Mouse (Mus musculus) lung, postnatal 10 days (tissue): ENCODE measurements around the gene Cnbp.

Experiments
- DNase-seq: peaks from one replicate; pipeline ENCODE4 v3.0.0; 2021

Gene Cnbp

GRCm38 (mm10) chr6:87850900-87851614, at the start of gene Cnbp:
Gene Cnbp (minus strand): TSS chr6:87851106.
- DNase-seq: peak; percentile 98

- DNase-seq: no peak
These were observed 47.1 kb upstream of the Cnbp start for GRCm38 (mm10) chr6:87898028-87898427.

- DNase-seq: no peak
These were observed 43.0 kb upstream of the Cnbp start for GRCm38 (mm10) chr6:87893931-87894330.

DNA sequence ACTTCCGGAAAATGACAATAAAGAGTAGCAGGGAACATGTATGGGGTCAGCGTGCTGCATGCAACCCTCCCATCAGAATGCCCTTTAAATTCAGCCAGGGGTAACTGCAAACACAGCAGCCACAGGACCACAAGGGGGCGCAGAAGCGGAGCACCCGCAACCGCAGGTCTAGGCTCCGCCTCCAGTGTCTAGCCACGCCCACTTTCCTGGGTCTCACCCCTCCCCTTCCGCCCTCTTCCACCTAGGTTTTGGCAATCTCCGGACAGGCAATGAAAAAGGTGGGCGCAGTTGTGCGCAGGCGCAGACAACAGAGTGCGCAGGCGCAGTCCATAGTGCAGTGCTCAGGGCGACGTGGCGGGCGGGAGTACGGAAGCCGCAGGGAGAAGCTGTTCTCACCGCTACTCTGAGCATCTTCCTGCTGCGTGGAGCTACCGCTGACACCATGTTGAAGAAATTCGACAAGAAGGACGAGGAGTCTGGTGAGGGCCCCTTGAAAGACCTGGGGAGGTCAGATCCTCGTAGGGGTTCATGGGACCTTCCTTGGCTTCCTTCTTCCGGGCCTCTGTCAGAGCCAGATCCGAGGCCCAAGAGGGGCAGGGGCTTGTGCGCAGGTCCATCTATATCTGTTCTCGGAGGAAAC, 36.8 kb upstream of the Cnbp start, which contains the start of gene Copg1:
Gene Copg1, plus strand, starts transcription at position 221 of the 640 bp plus-strand sequence.
- DNase-seq: peak; percentile 100

DNA sequence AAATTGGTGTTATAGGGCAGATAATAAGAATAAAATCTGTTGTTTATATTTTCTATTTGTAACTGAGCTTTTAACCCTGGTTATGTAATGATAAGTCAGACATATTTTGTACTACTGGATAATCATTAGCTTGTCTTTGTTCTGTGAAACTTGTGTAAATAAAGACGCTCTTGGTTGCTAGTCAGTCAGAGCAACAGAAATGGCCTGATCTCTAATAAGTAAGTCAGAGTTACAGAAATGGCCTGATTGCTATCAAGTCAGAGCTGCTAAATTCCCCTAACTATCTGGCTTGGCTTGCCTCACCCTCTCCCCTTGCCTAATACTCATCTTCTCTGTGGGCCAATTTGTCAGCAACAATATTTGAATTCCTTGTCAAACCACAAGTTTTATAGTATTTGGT, 35.8 kb upstream of the Cnbp start:
- DNase-seq: no peak

GRCm38 (mm10) chr6:87882816-87883215, 31.9 kb upstream of the Cnbp start:
- DNase-seq: peak; percentile 22

- no peak for DNase-seq
These were observed 31.3 kb upstream of the Cnbp start for GRCm38 (mm10) chr6:87882221-87882620.

- DNase-seq: no peak
These were observed 28.7 kb upstream of the Cnbp start for GRCm38 (mm10) chr6:87879628-87880027.

DNA sequence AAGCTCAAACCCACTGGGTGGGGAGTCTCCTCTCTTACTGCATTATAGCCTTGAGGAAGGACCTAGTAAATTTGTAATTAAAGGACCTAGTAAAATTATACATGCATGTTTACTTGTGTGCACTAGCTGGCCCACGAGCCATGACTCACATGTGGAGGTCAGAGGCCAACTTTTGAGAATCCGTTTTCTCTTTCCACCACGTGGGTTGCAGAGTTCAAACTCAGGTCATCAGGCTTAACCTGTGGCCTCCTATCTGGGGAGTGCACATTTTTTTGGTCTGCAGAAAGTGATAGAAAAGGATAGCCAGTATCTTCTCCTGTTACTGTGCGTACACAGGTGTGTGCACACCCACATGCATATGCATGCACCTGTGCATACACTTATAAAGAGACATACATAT, 28.1 kb upstream of the Cnbp start:
- DNase-seq: no peak

DNA sequence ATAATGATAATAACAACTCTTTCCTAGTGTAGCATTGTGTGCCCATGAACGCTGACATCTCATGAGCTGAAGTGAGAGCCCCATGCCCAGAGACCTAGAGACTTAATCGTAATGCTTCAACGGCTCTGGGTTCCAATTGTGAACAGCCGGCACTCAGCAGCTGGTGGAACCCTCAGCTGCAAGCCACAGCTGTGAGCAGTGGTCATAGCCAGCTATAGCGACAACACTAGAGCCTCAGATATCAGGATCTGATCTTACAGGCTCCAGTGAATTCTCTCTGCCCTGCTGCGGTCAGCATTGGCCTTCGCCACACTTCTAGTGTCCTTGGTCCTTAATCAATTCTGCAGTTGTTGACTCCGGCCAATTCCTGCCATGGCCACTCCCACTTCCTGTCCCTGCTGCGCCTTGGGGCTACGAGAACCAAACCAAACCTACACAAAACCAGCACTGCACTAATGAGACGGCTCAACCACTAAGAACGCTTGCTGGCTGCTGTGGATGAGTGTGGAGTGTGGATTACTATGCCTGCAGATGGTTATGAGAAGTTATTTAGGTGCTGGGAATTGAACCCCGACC, 25.2 kb upstream of the Cnbp start:
- peak; percentile 73 for DNase-seq

- DNase-seq: no peak
These were observed 24.7 kb upstream of the Cnbp start for GRCm38 (mm10) chr6:87875562-87875961.

DNA sequence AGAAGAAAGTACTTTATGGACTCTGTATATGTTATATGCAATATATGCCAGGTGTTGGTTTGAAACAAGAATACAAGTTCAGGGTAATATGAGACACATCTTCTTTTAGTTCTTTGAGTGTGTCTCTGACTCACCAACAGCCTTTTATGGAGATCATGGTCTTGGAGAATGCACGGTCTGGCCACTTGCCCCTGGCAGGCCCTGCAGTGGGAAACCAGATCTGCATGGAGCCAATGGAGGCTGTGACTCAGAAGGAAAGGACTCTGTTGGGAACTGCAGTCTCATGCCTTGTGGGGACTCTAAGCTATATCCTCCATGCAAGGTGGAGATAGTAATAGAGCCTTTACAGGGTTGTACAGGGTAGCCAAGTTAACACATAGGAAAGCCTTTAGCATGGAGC, 24.2 kb upstream of the Cnbp start:
- peak; percentile 34 for DNase-seq

DNA sequence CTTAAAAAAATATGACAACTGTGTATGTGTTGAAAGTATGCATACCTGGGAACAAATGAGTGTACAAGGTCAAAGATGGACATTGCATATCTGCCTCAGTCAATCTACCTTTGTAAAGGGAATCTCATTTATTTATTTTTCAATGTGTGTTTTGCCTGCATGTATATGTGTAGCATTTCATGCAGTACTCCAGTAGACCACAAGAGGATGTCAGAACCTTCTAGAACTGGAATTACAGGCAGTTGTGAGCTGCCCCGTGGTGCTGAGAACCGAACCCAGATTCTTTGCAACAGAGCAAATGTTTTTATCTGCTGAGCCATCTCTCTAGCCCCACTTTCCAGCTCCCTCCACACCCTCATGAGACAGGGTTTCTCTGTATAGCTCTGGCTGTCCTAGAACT, 23.1 kb upstream of the Cnbp start:
- no peak for DNase-seq

- no peak for DNase-seq
These were observed 22.2 kb upstream of the Cnbp start for GRCm38 (mm10) chr6:87873104-87873503.

- DNase-seq: no peak
These were observed 20.3 kb upstream of the Cnbp start for GRCm38 (mm10) chr6:87871240-87871639.

DNA sequence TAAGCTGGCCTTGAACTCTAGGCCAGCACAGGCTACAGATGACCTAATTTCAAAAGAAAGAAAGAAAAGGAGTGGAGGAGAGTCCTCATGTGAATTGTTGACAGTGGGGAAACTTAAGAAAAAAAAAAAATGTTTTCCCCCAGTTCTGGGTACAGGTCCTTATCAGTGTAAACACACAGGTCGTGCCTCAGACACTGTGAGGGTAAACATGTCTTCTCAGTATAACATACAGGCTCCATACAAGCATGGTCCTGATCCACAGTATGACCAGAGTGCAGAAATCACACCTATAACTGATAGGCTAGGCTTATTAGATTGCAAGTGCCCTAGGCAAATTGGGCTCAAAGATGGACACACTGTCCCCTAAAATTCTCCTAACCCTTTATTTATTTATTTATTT, 19.5 kb upstream of the Cnbp start:
- DNase-seq: no peak

DNA sequence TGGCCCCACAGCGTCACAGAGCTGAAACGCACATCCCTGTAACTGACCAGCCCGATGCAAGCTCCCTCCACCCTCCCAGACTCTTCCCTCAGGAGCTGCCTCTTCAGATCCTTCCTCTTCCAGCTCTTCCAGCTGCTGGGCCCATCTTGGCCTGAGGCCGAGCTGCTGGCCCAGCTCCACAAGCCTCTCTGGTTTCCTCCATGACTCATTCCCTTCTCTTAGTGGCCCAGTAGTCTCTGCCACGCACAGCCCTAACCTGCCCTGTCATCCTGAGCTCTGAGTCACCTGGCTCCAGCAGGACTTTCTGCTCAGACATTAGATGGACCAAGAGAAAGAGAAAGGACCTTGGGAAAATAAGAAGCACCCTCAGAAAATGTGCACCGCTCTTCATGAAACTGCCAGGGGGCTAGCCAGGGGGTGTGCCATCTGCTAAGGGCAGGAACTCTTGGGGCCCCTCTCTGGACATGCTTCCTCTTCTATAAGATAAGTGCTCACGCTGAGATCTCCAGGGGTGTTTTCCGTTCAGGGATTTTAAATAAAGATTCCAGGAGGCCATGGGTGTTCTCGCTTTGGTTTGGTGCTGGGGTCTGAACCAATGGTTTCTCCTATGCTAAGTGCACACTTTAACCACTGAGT, 18.1 kb upstream of the Cnbp start:
- peak; percentile 91 for DNase-seq

- no peak for DNase-seq
These were observed 16.4 kb upstream of the Cnbp start for GRCm38 (mm10) chr6:87867256-87867655.

GRCm38 (mm10) chr6:87866211-87866610, 15.3 kb upstream of the Cnbp start:
- DNase-seq: no peak

GRCm38 (mm10) chr6:87857071-87857470, 6.2 kb upstream of the Cnbp start:
- DNase-seq: no peak

- DNase-seq: no peak
These were observed 2.5 kb upstream of the Cnbp start for GRCm38 (mm10) chr6:87853446-87853845.

DNA sequence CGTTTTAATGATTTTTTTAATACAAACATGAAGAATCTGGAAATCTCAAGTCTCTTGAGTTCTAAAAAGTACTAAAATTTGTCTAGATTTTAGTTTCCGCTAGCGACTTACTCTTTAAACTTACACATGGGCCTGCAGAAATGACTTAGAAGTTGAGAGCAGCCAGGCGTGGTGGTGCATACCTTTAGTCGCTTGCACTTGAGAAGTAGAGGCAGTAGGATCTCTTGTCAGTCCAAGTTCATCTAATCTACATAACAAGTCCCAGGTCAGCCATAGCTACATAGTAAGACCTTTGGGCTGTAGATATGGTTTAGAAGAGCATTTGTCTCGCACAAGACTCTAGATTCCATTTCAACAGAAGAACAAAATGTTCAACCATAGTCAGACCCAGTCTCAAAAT, 965 bp upstream of the Cnbp start:
- no peak for DNase-seq

DNA sequence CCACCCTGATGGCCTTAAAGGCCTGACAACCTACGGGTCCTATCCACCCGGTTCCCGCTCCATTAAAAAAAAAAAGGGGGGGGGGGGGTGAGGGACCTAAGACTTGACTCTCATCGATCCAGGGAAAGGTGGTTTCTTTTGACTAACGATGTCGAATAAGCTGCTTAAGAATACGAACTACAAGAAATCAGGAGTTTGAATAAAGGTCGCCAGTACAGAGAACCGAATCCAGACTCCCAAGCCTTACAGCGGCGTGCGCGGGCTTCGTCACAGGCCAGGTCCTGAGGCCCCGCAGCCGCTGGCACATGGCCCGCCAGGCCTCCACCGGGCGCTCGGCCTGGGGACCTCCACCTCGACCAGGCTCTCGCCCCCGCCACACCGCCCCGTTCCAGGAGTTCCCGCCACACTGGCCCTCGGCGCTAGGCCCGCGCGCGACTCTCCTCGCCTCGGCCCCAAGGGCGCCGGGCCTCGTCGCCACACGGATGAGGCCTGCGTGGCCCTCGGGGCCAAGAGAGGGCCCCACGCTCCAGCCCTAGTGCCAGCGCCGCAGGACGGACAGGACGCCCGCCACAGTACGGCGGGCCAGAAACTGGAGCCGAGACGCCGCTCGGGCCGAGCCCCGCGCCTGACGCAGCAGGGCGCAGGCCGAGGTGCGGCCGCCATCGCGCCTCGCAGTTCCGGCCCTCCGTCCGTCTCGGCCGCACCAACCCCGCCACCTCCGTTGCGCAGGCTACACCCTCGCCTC, 579 bp downstream of the Cnbp start:
- peak; percentile 55 for DNase-seq
